Comparison of ENCODE assay signal across 29 mouse cellular contexts in the genomic region with DNA sequence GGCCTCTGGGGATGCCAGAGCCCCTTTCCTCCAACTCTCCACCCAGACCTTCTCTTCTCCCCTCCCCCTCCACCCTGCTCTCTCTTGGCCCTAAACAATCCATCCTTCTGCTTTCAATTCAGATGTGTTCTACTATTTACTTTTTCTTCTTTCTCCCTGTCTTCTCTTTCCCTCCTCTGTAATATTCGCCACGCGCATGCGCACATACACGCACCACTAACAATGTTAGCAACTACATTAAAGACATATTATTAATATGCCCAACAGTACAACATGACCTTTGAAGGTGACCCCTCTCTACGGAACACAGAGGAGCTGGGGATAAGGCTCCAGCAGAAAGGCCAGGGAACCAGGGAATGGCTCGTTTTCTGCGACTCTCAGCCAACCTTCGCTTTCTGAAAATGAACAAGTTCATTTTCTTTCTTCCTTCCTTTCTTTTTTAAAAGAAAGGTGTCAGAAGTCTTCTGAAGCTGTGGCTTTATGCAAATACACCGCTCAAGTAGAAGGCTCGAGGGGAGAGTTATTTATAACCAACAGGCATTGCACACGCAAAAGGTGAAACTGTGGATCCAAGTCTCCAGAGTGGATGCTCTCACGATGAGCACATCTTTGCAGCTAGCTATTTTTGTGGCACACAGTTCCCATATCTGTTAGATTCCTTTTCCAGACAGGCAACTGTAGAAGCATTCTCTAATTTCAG. TPM values are rescaled to one million over a fixed set of nuclear protein-coding genes. Genes with fewer than 3 reads are reported as not detected.
DNase-seq lines count a peak whose midpoint lies in the region; ATAC-seq lines count a peak whose summit lies in the region.
"Had no signal": no experiment of that assay in that cellular context is flagged by ENCODE, and none has a peak within 500 bp of the region (broad histone marks: within the 10 kb centered on the region; RNA-seq: fewer than 3 reads in every experiment).

No protein-coding gene starts in this region.

- peak overlapping the region; percentile 42; the same call in 1 of the 2 replicates for H3K27ac ChIP-seq in heart, embryonic 10.5 days
- peak overlapping the region; percentile 62 for H3K27ac ChIP-seq in heart, embryonic 13.5 days (replicated peaks)
- H3K27ac ChIP-seq in heart, embryonic 16.5 days (ENCODE audit: low read length) = peak overlapping the region; percentile 58
- H3K27ac ChIP-seq in embryonic facial prominence, embryonic 10.5 days (replicated peaks) = peak overlapping the region; percentile 91
- H3K27ac ChIP-seq: embryonic facial prominence, embryonic 15.5 days; gastrocnemius, adult 2 months; heart, adult 2 months; hindbrain, embryonic 10.5 days; hindbrain, embryonic 13.5 days; intestine, embryonic 15.5 days; kidney, embryonic 15.5 days had no signal

- no peaks in the 10 kb centered on the region for H3K9me3 ChIP-seq in heart, embryonic 10.5 days
- no peaks in the 10 kb centered on the region for H3K9me3 ChIP-seq in heart, embryonic 13.5 days
- no peaks in the 10 kb centered on the region for H3K9me3 ChIP-seq in heart, embryonic 16.5 days (replicated peaks; ENCODE audit: control insufficient read depth, low read length)
- no peaks in the 10 kb centered on the region for H3K9me3 ChIP-seq in embryonic facial prominence, embryonic 10.5 days
- H3K9me3 ChIP-seq: embryonic facial prominence, embryonic 12.5 days; embryonic facial prominence, embryonic 15.5 days; hindbrain, embryonic 10.5 days; hindbrain, embryonic 13.5 days; intestine, embryonic 15.5 days; kidney, embryonic 15.5 days had no signal

- H3K4me2 ChIP-seq in heart, embryonic 13.5 days = 0 out of 2 replicates have a peak overlapping the region, but pooled peaks have one; percentile 27
- peak overlapping the region; percentile 7; the same call in 1 of the 2 replicates for H3K4me2 ChIP-seq in heart, embryonic 16.5 days (ENCODE audit: low read depth, low read length)
- H3K4me2 ChIP-seq: embryonic facial prominence, embryonic 12.5 days; embryonic facial prominence, embryonic 15.5 days; hindbrain, embryonic 13.5 days; intestine, embryonic 15.5 days; kidney, embryonic 15.5 days had no signal

- H3K36me3 ChIP-seq in heart, embryonic 10.5 days = no peaks in the 10 kb centered on the region
- H3K36me3 ChIP-seq in heart, embryonic 13.5 days = no peaks in the 10 kb centered on the region
- no peaks in the 10 kb centered on the region for H3K36me3 ChIP-seq in heart, embryonic 16.5 days (ENCODE audit: control insufficient read depth, insufficient read depth)
- H3K36me3 ChIP-seq in embryonic facial prominence, embryonic 10.5 days (replicated peaks) = no peaks in the 10 kb centered on the region
- H3K36me3 ChIP-seq: embryonic facial prominence, embryonic 12.5 days; embryonic facial prominence, embryonic 15.5 days; G1E; hindbrain, embryonic 10.5 days; hindbrain, embryonic 13.5 days; intestine, embryonic 15.5 days; kidney, embryonic 15.5 days had no signal

- 68% methylated on average over 13 of the region's 13 CpGs for WGBS in heart, embryonic 10.5 days
- WGBS in heart, embryonic 13.5 days = 63% methylated on average over 13 of the region's 13 CpGs
- WGBS in heart, embryonic 16.5 days = 58% methylated on average over 13 of the region's 13 CpGs
- WGBS in embryonic facial prominence, embryonic 10.5 days = 80% methylated on average over 13 of the region's 13 CpGs

- no peaks in the 10 kb centered on the region for H3K27me3 ChIP-seq in heart, embryonic 10.5 days (ENCODE audit: insufficient read depth, poor library complexity, severe bottlenecking)
- H3K27me3 ChIP-seq in heart, embryonic 13.5 days (replicated peaks) = no peaks in the 10 kb centered on the region
- H3K27me3 ChIP-seq in heart, embryonic 16.5 days (ENCODE audit: control insufficient read depth, insufficient read depth, low read length) = no peaks in the 10 kb centered on the region
- H3K27me3 ChIP-seq in embryonic facial prominence, embryonic 10.5 days (replicated peaks; ENCODE audit: low read depth, poor library complexity, severe bottlenecking) = no peaks in the 10 kb centered on the region
- H3K27me3 ChIP-seq: embryonic facial prominence, embryonic 12.5 days; embryonic facial prominence, embryonic 15.5 days; intestine, embryonic 15.5 days; Patski had no signal

- H3K9ac ChIP-seq in heart, embryonic 13.5 days = 0 out of 2 replicates have a peak overlapping the region, but pooled peaks have one; percentile 37
- no peak overlapping the region for H3K9ac ChIP-seq in heart, embryonic 16.5 days (ENCODE audit: low read length)
- H3K9ac ChIP-seq: embryonic facial prominence, embryonic 12.5 days; embryonic facial prominence, embryonic 15.5 days; forebrain, postnatal 0 days; hindbrain, embryonic 13.5 days; intestine, embryonic 15.5 days; kidney, embryonic 15.5 days had no signal

- peaks cover 42% of the 10 kb centered on the region for H3K4me1 ChIP-seq in heart, embryonic 10.5 days
- peaks cover 42% of the 10 kb centered on the region for H3K4me1 ChIP-seq in heart, embryonic 13.5 days
- H3K4me1 ChIP-seq in heart, embryonic 16.5 days (ENCODE audit: control insufficient read depth, insufficient read depth, low read length) = peaks cover 30% of the 10 kb centered on the region
- H3K4me1 ChIP-seq in embryonic facial prominence, embryonic 10.5 days = peaks cover 62% of the 10 kb centered on the region

- no peak for DNase-seq in heart, embryonic 10.5 days (ENCODE audit: low spot score)
- no peak for DNase-seq in heart, adult 11 months
- no peak for DNase-seq in heart, adult 18-20 months
- no peak for DNase-seq in heart, postnatal 4 days
- no peak for DNase-seq in embryonic facial prominence, embryonic 10.5 days (ENCODE audit: low spot score)
- DNase-seq in adrenal gland, postnatal 4 days (ENCODE audit: low spot score in 2 of 2) = no peak
- DNase-seq: adrenal gland, postnatal 10 days; adrenal gland, postnatal 36 days; cerebellum, adult 11-12 months; cerebellum, adult 9-10 months; cerebellum, postnatal 14 days; forebrain, postnatal 0 days; gastrocnemius, adult 2 months; gastrocnemius, postnatal 14 days; heart, adult 2 months; kidney, adult 11 months; kidney, adult 8-10 months had no signal

- no peak overlapping the region for H3K4me3 ChIP-seq in heart, embryonic 10.5 days
- no peak overlapping the region for H3K4me3 ChIP-seq in heart, embryonic 13.5 days
- H3K4me3 ChIP-seq in heart, embryonic 16.5 days (ENCODE audit: low read length) = no peak overlapping the region
- no peak overlapping the region for H3K4me3 ChIP-seq in embryonic facial prominence, embryonic 10.5 days
- H3K4me3 ChIP-seq: embryonic facial prominence, embryonic 12.5 days; embryonic facial prominence, embryonic 15.5 days; gastrocnemius, adult 2 months; heart, adult 2 months; hindbrain, embryonic 10.5 days; hindbrain, embryonic 13.5 days; intestine, embryonic 15.5 days; kidney, embryonic 15.5 days had no signal

- ATAC-seq in heart, embryonic 13.5 days (ENCODE audit: extremely low read depth, insufficient number of reproducible peaks, low FRiP score, low TSS enrichment) = no peak
- no peak for ATAC-seq in heart, embryonic 16.5 days (replicated peaks; ENCODE audit: extremely low read depth, insufficient read depth, low FRiP score)
- ATAC-seq: forebrain, embryonic 14.5 days; forebrain, postnatal 0 days; hindbrain, embryonic 16.5 days; intestine, embryonic 15.5 days; Patski had no signal

RNA-seq across cellular contexts. Expression of a gene that starts 2.5 kb away (rescaled TPM):
- polyA plus RNA-seq in heart, embryonic 10.5 days (2016; fragmentation: Nextera tagmentation; extraction: Ambion mirVana) = 22.8 and 24.1 TPM in 2 replicates
- 34.3 and 39.5 TPM in 2 replicates for polyA plus RNA-seq in heart, embryonic 13.5 days (2015; fragmentation: Nextera tagmentation; extraction: Ambion mirVana)
- total RNA-seq in heart, adult 18-20 months (2021) = 10 to 100 TPM; 11.2 to 13.4 TPM
- polyA plus RNA-seq in heart, embryonic 16.5 days (2015; fragmentation: Nextera tagmentation; extraction: Ambion mirVana) = 27.5 and 28.0 TPM in 2 replicates
- total RNA-seq in heart, postnatal 4 days (2021) = 10 to 100 TPM; 79.4 to 83.7 TPM
- 38.0 and 48.9 TPM in 2 replicates for polyA plus RNA-seq in embryonic facial prominence, embryonic 10.5 days (2016; fragmentation: Nextera tagmentation; extraction: Ambion mirVana)
- 10 to 100 TPM; 46.1 to 62.4 TPM for total RNA-seq in adrenal gland, postnatal 4 days (2021)
